8 mouse cellular contexts compared by ENCODE assay signal in genomic region chr16:50688818-50689506, GRCm38 (mm10).
DNase-seq lines count a peak whose midpoint lies in the region; ATAC-seq lines count a peak whose summit lies in the region.

No protein-coding gene starts in this region.

- no peaks in the 10 kb centered on the region for H3K36me3 ChIP-seq in kidney, embryonic 15.5 days
- H3K36me3 ChIP-seq in macrophage (ENCODE audit: inconsistent target): no peaks in the 10 kb centered on the region

- 0 out of 2 replicates have a peak overlapping the region, but pooled peaks have one; percentile 23 for H3K9ac ChIP-seq in kidney, embryonic 15.5 days

- peak overlapping the region; percentile 30 for H3K4me3 ChIP-seq in kidney, embryonic 15.5 days (replicated peaks)
- H3K4me3 ChIP-seq in brown adipose tissue, adult 24 weeks (ENCODE audit: insufficient read depth, low read depth, low read length): peak overlapping the region; percentile 49
- peak overlapping the region; percentile 35 for H3K4me3 ChIP-seq in macrophage (ENCODE audit: inconsistent target)

- 0 out of 2 replicates have a peak, but pooled peaks have one; percentile 52 for ATAC-seq in kidney, embryonic 15.5 days (replicated peaks; ENCODE audit: low FRiP score)
- peak; percentile 34 for ATAC-seq in CD4-positive, CD25-positive, alpha-beta regulatory T cell, adult 4 months

- WGBS in kidney, embryonic 15.5 days: 53% methylated on average over 11 of the region's 11 CpGs
- 24% methylated on average over 11 of the region's 11 CpGs for WGBS in macrophage (ENCODE audit: missing documents)

- no peak overlapping the region for H3K27ac ChIP-seq in kidney, embryonic 15.5 days
- no peak overlapping the region for H3K27ac ChIP-seq in brown adipose tissue, adult 24 weeks (replicated peaks; ENCODE audit: low read depth, low read length)
- H3K27ac ChIP-seq in macrophage: no peak overlapping the region

- H3K79me2 ChIP-seq in macrophage (ENCODE audit: inconsistent target): no peaks in the 10 kb centered on the region

- DNase-seq in kidney, adult 8-10 months: no peak
- no peak for DNase-seq in spleen, postnatal 36 days (ENCODE audit: low spot score in 2 of 2)
- no peak for DNase-seq in thymus, postnatal 0 days (ENCODE audit: low spot score)
- DNase-seq in Muller cell, postnatal 12 days (ENCODE audit: inconsistent ontology term): no peak

- peak overlapping the region; percentile 55 for H3K4me2 ChIP-seq in kidney, embryonic 15.5 days

- H3K27me3 ChIP-seq in kidney, embryonic 15.5 days: no peaks in the 10 kb centered on the region

- no peaks in the 10 kb centered on the region for H3K9me3 ChIP-seq in kidney, embryonic 15.5 days (replicated peaks)

- H3K4me1 ChIP-seq in kidney, embryonic 15.5 days: no peaks in the 10 kb centered on the region
- H3K4me1 ChIP-seq in brown adipose tissue, adult 24 weeks (ENCODE audit: control insufficient read depth, insufficient read depth, insufficient read length, low read length): no peaks in the 10 kb centered on the region
